Mouse (Mus musculus): ENCODE measurements around the gene Tie1. TPM values are rescaled to one million over a fixed set of nuclear protein-coding genes. Genes with fewer than 3 reads are reported as not detected.

Tie1 gene
- polyA plus RNA-seq, 1 experiment from 2014 or later, result 18.2 TPM

GRCm38 (mm10) chr4:118428531-118429214, 61.2 kb downstream of the Tie1 start:
- H3K4me2 ChIP-seq, result peak overlapping the region; percentile 97
- WGBS, result 55% methylated on average over 15 of the region's 15 CpGs
- H3K4me3 ChIP-seq, result peak overlapping the region; percentile 56
- peaks cover 17% of the 10 kb centered on the region; the same call in 1 of the 2 replicates for H3K36me3 ChIP-seq
- peaks cover 31% of the 10 kb centered on the region for H3K4me1 ChIP-seq (replicated peaks)
- peak overlapping the region; percentile 81; the same call in 1 of the 2 replicates for H3K27ac ChIP-seq (replicated peaks)
- H3K27me3 ChIP-seq, result no peaks in the 10 kb centered on the region
- peak overlapping the region; percentile 68 for H3K9ac ChIP-seq
- no peaks in the 10 kb centered on the region for H3K9me3 ChIP-seq
- no peak for ATAC-seq (ENCODE audit: low FRiP score, low read depth)

DNA sequence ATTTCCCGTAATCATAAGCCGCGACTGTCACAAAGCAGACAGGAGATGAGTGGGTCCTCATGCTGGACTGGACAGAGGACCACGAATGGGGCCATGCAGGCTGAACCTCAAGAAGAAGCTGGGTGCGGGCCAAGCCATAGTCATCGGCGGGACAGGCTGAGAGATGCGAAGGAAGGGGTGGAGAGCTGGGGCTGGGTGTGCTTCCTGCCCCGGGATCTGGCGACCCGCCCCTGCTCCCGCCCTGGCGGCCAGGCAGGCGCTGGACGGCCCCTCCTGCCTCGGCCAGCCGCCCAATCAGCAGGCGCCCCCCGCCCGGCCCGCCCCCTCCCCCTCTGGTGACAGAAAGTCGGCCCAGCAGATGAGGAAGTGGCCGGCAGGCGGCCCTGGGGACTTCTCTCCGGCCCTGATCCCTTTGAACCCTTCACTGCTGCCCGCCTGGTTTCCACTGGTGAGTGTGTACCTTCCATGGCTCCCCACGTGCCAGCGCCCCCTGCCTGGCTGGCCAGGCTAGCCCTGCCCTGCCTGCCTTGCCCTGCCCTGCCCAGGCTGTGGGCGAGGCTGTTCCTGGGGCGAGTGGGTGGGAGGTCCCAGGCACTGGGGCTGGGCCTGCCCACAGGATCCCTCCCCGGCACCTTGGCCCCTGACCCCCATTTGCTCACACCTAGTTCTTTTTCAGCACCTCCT, 62.0 kb downstream of the Tie1 start, which contains the start of gene Elovl1:
Gene Elovl1 (plus strand): TSS at position 326 of the 684 bp plus-strand sequence.
- H3K4me1 ChIP-seq (replicated peaks), result peaks cover 31% of the 10 kb centered on the region
- WGBS, result 0% methylated on average over 27 of the region's 31 CpGs
- H3K27me3 ChIP-seq, result no peaks in the 10 kb centered on the region
- peak within 1 kb of the TSS; percentile 68 for H3K9ac ChIP-seq
- peak; percentile 90 for ATAC-seq (ENCODE audit: low FRiP score, low read depth)
- H3K4me3 ChIP-seq, result peak within 1 kb of the TSS; percentile 56
- peak within 1 kb of the TSS; percentile 97 for H3K4me2 ChIP-seq
- H3K27ac ChIP-seq (replicated peaks), result peak within 1 kb of the TSS; percentile 81
- H3K36me3 ChIP-seq, result peaks cover 17% of the 10 kb centered on the region; the same call in 1 of the 2 replicates
- H3K9me3 ChIP-seq, result no peaks in the 10 kb centered on the region

DNA sequence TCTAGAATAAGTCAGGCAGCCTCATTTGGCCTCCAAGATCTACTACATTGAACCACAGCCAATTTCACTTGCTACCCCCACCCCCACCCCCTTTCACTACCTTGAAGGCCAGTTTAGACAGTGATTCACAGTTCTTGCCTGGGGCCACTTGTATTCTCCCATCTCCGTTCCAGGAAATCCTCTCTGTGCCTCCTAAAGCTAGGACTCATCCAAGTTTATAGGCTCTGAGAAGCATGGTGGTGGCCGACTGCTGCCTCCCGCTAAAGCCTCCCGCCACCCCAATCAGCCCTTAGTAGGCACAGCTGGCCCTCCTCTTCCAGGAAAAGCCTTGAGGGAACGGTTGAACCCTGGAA, 62.5 kb downstream of the Tie1 start:
- H3K9ac ChIP-seq, result peak overlapping the region; percentile 68
- H3K4me2 ChIP-seq, result peak overlapping the region; percentile 97
- H3K27ac ChIP-seq (replicated peaks), result peak overlapping the region; percentile 81
- no peaks in the 10 kb centered on the region for H3K27me3 ChIP-seq
- H3K4me1 ChIP-seq (replicated peaks), result peaks cover 31% of the 10 kb centered on the region
- 2% methylated on average over 5 of the region's 5 CpGs for whole genome bisulfite sequencing
- H3K36me3 ChIP-seq, result peaks cover 21% of the 10 kb centered on the region; the same call in 1 of the 2 replicates
- H3K4me3 ChIP-seq, result peak overlapping the region; percentile 56
- no peaks in the 10 kb centered on the region for H3K9me3 ChIP-seq
- peak; percentile 10 for ATAC-seq (ENCODE audit: low FRiP score, low read depth)

DNA sequence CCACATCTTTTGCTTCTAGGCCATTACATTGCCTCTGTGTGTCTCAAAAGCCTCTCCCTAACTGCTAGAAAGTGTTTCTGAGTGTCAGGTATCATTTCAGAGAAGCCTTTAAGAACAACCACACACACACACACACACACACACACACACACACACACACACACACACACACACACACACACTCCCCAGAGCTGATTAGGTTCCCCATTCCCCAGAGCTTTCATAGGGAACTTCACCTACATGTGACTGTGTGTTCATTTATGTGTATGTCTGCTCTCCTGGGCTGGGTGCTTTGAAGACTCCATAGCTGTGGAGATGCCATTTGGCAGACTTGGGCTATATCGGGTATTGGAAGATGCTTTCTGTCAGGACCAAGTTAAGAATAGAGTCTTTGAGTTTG, 64.5 kb downstream of the Tie1 start:
- no peaks in the 10 kb centered on the region for H3K9me3 ChIP-seq
- no peaks in the 10 kb centered on the region for H3K27me3 ChIP-seq
- H3K4me2 ChIP-seq, result no peak overlapping the region
- peaks cover 23% of the 10 kb centered on the region for H3K36me3 ChIP-seq
- no peak overlapping the region for H3K4me3 ChIP-seq
- WGBS, result 81% methylated on average over 1 of the region's 1 CpGs
- no peak overlapping the region for H3K9ac ChIP-seq
- peaks cover 31% of the 10 kb centered on the region for H3K4me1 ChIP-seq (replicated peaks)
- no peak overlapping the region for H3K27ac ChIP-seq (replicated peaks)
- no peak for ATAC-seq (ENCODE audit: low FRiP score, low read depth)

DNA sequence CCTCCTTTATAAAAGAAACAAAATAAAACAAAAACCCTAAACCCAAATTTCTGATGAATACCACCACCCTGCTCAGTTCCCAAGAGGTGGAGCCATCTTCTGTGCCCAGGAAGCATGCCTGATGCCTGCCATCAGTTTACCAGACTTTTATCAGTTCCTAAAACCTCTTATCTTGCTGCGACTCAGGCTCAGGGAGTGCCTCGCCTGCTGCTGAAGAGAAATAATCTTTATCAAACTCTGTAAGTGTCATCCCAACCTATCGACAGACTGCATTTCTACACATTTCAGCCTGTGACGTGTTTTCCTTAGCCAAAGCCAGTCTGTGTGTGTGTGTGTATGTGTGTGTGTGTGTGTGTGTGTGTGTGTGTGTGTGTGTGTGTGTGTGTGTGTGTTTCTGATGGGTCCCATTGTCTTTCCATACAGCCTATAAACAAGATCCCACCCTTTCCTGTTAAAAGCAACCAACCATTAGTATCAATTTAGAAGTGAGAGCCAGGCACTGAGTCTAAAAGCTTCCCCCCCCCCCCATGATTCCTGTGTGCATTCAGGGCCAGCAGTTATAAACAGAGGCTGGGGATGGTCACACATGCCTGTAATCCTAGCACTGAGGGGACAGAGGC, 65.2 kb downstream of the Tie1 start:
- Histone ChIP-seq H3K4me1 (replicated peaks) (peaks cover 29% of the 10 kb centered on the region), H3K27me3 (no peaks in the 10 kb centered on the region), H3K4me2 (no peak overlapping the region), H3K4me3 (no peak overlapping the region), H3K36me3 (peaks cover 27% of the 10 kb centered on the region), H3K9me3 (no peaks in the 10 kb centered on the region), H3K27ac (replicated peaks) (no peak overlapping the region), H3K9ac (no peak overlapping the region)
- 86% methylated on average over 4 of the region's 4 CpGs for WGBS
- ATAC-seq (ENCODE audit: low FRiP score, low read depth), result no peak

DNA sequence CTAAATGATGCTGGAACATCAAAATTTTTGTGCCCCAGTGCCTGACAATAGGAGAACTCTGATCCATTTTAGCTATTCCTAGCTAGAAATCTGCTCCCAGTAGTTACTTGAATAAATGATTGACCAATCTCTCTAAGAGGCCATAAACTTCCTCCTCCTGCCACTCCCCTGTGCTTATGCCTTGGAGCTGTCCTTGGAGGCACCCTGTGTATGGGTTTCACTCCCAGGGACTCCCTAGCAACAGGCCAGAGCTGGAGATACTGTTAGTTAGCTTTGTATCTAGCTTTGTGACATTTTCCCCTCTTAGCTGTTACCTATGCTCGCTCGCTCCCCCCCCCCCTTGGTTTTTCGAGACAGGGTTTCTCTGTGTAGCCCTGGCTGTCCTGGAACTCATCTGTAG, 68.5 kb downstream of the Tie1 start:
- Histone ChIP-seq H3K4me3 (no peak overlapping the region), H3K36me3 (peaks cover 48% of the 10 kb centered on the region), H3K27me3 (no peaks in the 10 kb centered on the region), H3K9ac (no peak overlapping the region), H3K4me2 (no peak overlapping the region), H3K27ac (replicated peaks) (no peak overlapping the region), H3K4me1 (replicated peaks) (no peaks in the 10 kb centered on the region), H3K9me3 (no peaks in the 10 kb centered on the region)
- 97% methylated on average over 3 of the region's 3 CpGs for WGBS
- ATAC-seq (ENCODE audit: low FRiP score, low read depth), result no peak

Other genes with a start within 250 kb of the Tie1 start
- 80.0 and 86.3 TPM in 2 replicates for gene Ptprf, start 198.7 kb downstream of the Tie1 start, polyA plus RNA-seq (2015; fragmentation: Nextera tagmentation; extraction: Ambion mirVana)
- 8.7 and 9.0 TPM in 2 replicates for gene Szt2, start 80.8 kb downstream of the Tie1 start, polyA plus RNA-seq (2015; fragmentation: Nextera tagmentation; extraction: Ambion mirVana)
- gene Med8, start 80.7 kb downstream of the Tie1 start, polyA plus RNA-seq (2015; fragmentation: Nextera tagmentation; extraction: Ambion mirVana), result 95.1 and 105 TPM in 2 replicates
- 35.2 TPM in 2 replicates for gene Elovl1, start 62.0 kb downstream of the Tie1 start, polyA plus RNA-seq (2015; fragmentation: Nextera tagmentation; extraction: Ambion mirVana)
- gene Cdc20, start 52.7 kb downstream of the Tie1 start, polyA plus RNA-seq (2015; fragmentation: Nextera tagmentation; extraction: Ambion mirVana), result 42.2 and 62.1 TPM in 2 replicates
- gene Mpl, start 32.5 kb downstream of the Tie1 start, polyA plus RNA-seq (2015; fragmentation: Nextera tagmentation; extraction: Ambion mirVana), result 0.14 and 0.27 TPM in 2 replicates
- not detected in 2 replicates for gene 2610528J11Rik, start 36.9 kb upstream of the Tie1 start, polyA plus RNA-seq (2015; fragmentation: Nextera tagmentation; extraction: Ambion mirVana)
- 0.18 and 0.22 TPM in 2 replicates for gene Tmem125, start 54.0 kb upstream of the Tie1 start, polyA plus RNA-seq (2015; fragmentation: Nextera tagmentation; extraction: Ambion mirVana)
- 1.5 and 2.0 TPM in 2 replicates for gene Cfap57, start 130.7 kb upstream of the Tie1 start, polyA plus RNA-seq (2015; fragmentation: Nextera tagmentation; extraction: Ambion mirVana)
- gene Ebna1bp2, start 130.7 kb upstream of the Tie1 start, polyA plus RNA-seq (2015; fragmentation: Nextera tagmentation; extraction: Ambion mirVana), result 87.3 and 96.5 TPM in 2 replicates
- not detected in 2 replicates for gene Olfr62, start 168.9 kb upstream of the Tie1 start, polyA plus RNA-seq (2015; fragmentation: Nextera tagmentation; extraction: Ambion mirVana)
- 0.05 TPM in 1 of 2 replicates, not detected in the other for gene Olfr1342, start 202.7 kb upstream of the Tie1 start, polyA plus RNA-seq (2015; fragmentation: Nextera tagmentation; extraction: Ambion mirVana)
- gene Olfr1341, start 213.5 kb upstream of the Tie1 start, polyA plus RNA-seq (2015; fragmentation: Nextera tagmentation; extraction: Ambion mirVana), result not detected in 2 replicates
- not detected in 2 replicates for gene Olfr1340, start 230.1 kb upstream of the Tie1 start, polyA plus RNA-seq (2015; fragmentation: Nextera tagmentation; extraction: Ambion mirVana)
- not detected in 2 replicates for gene Olfr1339, start 242.1 kb upstream of the Tie1 start, polyA plus RNA-seq (2015; fragmentation: Nextera tagmentation; extraction: Ambion mirVana)